Mouse (Mus musculus) heart, embryonic 11.5 days (tissue): ENCODE results near the gene Plekhd1. TPM values are rescaled to one million over a fixed set of nuclear protein-coding genes. Genes with fewer than 3 reads are reported as not detected.

Experiments
- ATAC-seq: fragments of 200-750 bp; cut with Nextera tagmentation; replicated peaks from 2 replicates; pipeline ENCODE4 v1.8.0; 2017; ENCODE audit warnings: moderate library complexity; ENCODE audit not compliant: insufficient number of reproducible peaks, low FRiP score, low TSS enrichment
- H3K27ac ChIP-seq: fragments of 300-500 bp; sonication (generic); 2 replicates; pipeline ENCODE4 v1.5.1; 2014; ENCODE audit warnings: mild to moderate bottlenecking, low read depth, low read length
- H3K27me3 ChIP-seq: fragments of 300-500 bp; sonication (generic); 2 replicates; pipeline ENCODE4 v1.6.1; 2014; ENCODE audit warnings: mild to moderate bottlenecking, low read length, mixed read lengths; ENCODE audit not compliant: control insufficient read depth, insufficient read depth
- H3K36me3 ChIP-seq: fragments of 300-500 bp; sonication (generic); 2 replicates; pipeline ENCODE4 v1.6.1; 2014; ENCODE audit warnings: mild to moderate bottlenecking, low read length, moderate library complexity, mixed read lengths; ENCODE audit not compliant: control insufficient read depth, insufficient read depth
- H3K4me1 ChIP-seq: fragments of 300-500 bp; sonication (generic); 2 replicates; pipeline ENCODE4 v1.6.1; 2014; ENCODE audit warnings: low read length; ENCODE audit not compliant: control insufficient read depth, insufficient read depth
- H3K4me2 ChIP-seq: fragments of 300-500 bp; sonication (generic); 2 replicates; pipeline ENCODE4 v1.6.1; 2014; ENCODE audit warnings: mild to moderate bottlenecking, moderate library complexity
- H3K4me3 ChIP-seq: fragments of 300-500 bp; sonication (generic); 2 replicates; pipeline ENCODE4 v1.5.1; 2014; ENCODE audit warnings: low read depth, low read length
- H3K9ac ChIP-seq: fragments of 300-500 bp; sonication (generic); 2 replicates; pipeline ENCODE4 v1.6.1; 2014; ENCODE audit warnings: mild to moderate bottlenecking, low read depth, low read length, moderate library complexity
- H3K9me3 ChIP-seq: fragments of 300-500 bp; sonication (generic); replicated peaks from 2 replicates; pipeline ENCODE4 v1.6.1; 2016; ENCODE audit warnings: low read length; ENCODE audit not compliant: control insufficient read depth
- WGBS: fragments of 180-500 bp; shearing (Covaris S2); extraction: QIAGEN DNeasy Blood & Tissue Kit; methylation state at CpG from one replicate; pipeline ENCODE4 v1.1.7; 2014; ENCODE audit not compliant: insufficient replicate concordance; 5-methylcytosine and 5-hydroxymethylcytosine counted together
- polyA plus RNA-seq: library from polyadenylated mRNA; unstranded; fragments of >200 nt; fragmentation: Nextera tagmentation; extraction: Ambion mirVana; gene quantifications from 2 replicates; pipeline ENCODE4 v1.2.1, GENCODE M21; 2014

Plekhd1 gene
- polyA plus RNA-seq, 1 experiment from 2014 or later: 0.67 TPM

DNA sequence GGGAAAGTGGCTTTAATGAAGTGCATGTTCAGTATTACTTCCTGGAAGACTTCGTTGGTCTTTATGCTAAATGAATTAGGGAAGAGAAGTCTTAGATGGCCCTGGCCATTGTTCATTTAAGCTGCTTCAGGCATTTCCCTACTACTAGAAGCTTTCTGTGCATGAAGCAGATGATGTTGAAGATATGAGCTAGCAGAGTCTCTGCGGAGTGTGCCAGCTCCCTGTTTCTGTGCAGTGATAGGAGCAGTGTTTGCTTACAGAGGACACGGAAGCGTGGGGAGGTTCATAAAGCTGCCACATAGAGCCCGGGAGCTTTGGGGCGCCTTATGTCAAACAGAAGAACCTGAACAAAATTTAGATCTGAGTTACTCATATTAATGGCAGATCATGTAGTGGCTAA lies 33.7 kb upstream of the Plekhd1 start:
- Histone ChIP-seq H3K27ac (no peak overlapping the region), H3K4me3 (no peak overlapping the region), H3K4me1 (peaks cover 6% of the 10 kb centered on the region; the same call in 1 of the 2 replicates), H3K36me3 (no peaks in the 10 kb centered on the region), H3K4me2 (no peak overlapping the region), H3K9me3 (no peaks in the 10 kb centered on the region), H3K9ac (no peak overlapping the region), H3K27me3 (no peaks in the 10 kb centered on the region)
- ATAC-seq: no peak
- WGBS: 82% methylated on average over 6 of the region's 6 CpGs

DNA sequence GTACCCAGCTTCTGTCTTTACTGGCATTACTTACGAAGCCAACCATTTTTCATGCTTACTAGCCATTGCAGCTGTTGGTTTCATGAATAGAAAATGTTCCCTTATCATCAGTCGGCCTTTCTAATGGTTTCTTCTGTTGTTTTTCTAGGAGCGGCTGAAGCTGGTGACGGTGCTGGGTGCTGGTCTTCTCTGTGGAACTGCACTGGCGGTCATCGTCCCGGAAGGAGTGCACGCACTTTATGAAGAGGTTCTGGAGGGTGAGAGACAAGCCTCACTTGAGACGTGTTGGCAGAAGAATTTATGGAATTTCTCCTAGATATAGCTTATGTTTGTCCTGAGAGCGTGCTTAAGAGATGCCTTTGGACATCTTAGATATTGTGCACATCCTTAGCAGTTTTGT lies 30.1 kb upstream of the Plekhd1 start:
- no peak overlapping the region for H3K4me3 ChIP-seq
- ATAC-seq: no peak
- no peaks in the 10 kb centered on the region for H3K9me3 ChIP-seq
- no peak overlapping the region for H3K27ac ChIP-seq
- WGBS: 64% methylated on average over 10 of the region's 10 CpGs
- no peak overlapping the region for H3K9ac ChIP-seq
- H3K27me3 ChIP-seq: no peaks in the 10 kb centered on the region
- peaks cover 6% of the 10 kb centered on the region; the same call in 1 of the 2 replicates for H3K4me1 ChIP-seq
- no peak overlapping the region for H3K4me2 ChIP-seq
- no peaks in the 10 kb centered on the region for H3K36me3 ChIP-seq

DNA sequence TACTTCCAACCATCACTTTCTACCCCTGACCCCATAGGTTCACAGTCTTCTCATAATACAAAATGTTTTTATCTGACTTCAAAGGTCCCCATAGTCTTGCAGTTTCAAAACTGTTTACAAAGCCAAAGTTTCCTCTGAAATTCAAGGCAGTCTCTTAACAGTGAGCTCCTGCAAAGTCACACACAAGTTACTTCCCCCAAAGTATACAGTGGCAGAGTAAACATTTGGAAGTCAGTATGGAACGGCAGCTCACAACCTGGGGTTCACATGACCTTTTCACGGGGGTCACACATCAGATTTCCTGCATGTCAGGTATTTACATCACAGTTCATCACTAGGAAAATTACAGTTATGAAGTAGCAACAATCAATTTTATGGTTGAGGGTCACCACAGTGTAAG lies 28.5 kb upstream of the Plekhd1 start:
- Histone ChIP-seq H3K36me3 (no peaks in the 10 kb centered on the region), H3K4me2 (no peak overlapping the region), H3K9ac (no peak overlapping the region), H3K9me3 (no peaks in the 10 kb centered on the region), H3K4me1 (peaks cover 6% of the 10 kb centered on the region; the same call in 1 of the 2 replicates), H3K4me3 (no peak overlapping the region), H3K27ac (no peak overlapping the region), H3K27me3 (no peaks in the 10 kb centered on the region)
- WGBS: 77% methylated on average over 2 of the region's 2 CpGs
- ATAC-seq: no peak

DNA sequence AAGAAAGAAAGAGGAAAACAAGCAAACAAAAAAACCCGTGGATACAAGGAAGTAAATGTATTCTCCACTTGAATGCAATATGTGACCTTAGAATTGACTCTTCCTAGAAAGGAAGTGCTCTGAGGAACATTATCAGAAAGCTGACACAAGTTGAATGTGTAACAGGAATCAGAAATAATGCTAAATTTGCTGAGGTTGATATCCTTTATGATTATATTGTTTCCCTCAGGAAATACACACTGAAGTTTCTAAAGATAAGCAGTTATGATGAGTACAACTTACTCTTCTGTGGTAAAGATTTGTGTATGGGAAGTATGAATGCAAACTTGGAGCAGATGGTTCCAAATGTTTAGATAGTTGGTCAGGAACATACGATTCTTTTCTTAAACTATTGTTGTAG lies 24.0 kb upstream of the Plekhd1 start:
- 69% methylated on average over 2 of the region's 2 CpGs for WGBS
- Histone ChIP-seq H3K27me3 (no peaks in the 10 kb centered on the region), H3K4me1 (no peaks in the 10 kb centered on the region), H3K27ac (no peak overlapping the region), H3K4me3 (no peak overlapping the region), H3K9me3 (no peaks in the 10 kb centered on the region), H3K4me2 (no peak overlapping the region), H3K36me3 (no peaks in the 10 kb centered on the region), H3K9ac (no peak overlapping the region)
- no peak for ATAC-seq

DNA sequence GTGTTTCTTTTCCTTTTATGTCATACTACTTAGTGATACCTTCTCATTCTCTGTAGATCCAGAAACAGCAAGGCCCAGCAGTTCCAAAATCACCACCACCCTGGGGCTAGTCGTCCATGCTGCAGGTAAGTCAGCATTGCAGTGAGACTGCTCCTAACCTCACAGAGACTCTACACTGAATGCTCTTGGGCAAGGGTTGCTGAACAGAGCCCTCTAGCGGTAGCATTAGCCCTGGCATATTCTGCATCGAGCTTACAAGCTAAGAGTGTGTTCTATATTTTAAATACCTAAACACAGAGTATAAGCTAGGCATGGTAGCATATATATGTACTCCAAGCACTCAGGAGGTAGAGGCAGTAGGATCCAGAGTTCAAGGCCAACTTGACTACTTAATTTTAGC lies 19.2 kb upstream of the Plekhd1 start:
- Histone ChIP-seq H3K36me3 (peaks cover 4% of the 10 kb centered on the region; the same call in 1 of the 2 replicates), H3K9ac (no peak overlapping the region), H3K9me3 (no peaks in the 10 kb centered on the region), H3K27ac (no peak overlapping the region), H3K4me1 (no peaks in the 10 kb centered on the region), H3K27me3 (no peaks in the 10 kb centered on the region), H3K4me3 (no peak overlapping the region), H3K4me2 (no peak overlapping the region)
- 24% methylated on average over 3 of the region's 3 CpGs for WGBS
- no peak for ATAC-seq

DNA sequence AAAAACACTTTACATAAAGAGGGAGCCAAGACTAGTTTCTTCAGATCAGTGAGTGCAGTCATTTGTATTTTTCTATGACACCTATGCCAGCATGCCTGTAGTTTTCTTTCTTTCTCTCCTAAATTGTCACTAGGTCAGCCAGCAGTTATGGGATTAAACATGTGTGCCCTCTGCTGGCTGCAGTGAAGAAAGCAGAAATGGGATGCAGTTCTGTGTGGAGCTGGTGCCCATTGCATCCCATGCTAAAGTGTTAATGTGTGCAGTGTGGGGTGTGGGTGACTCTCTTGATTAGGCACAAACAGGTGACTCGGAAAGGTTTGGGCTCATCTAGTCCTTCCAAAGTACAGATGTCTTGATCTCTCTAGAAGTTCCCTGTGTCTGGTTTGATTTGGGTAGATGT lies 11.1 kb upstream of the Plekhd1 start:
- Histone ChIP-seq H3K27ac (no peak overlapping the region), H3K9me3 (no peaks in the 10 kb centered on the region), H3K36me3 (no peaks in the 10 kb centered on the region), H3K27me3 (no peaks in the 10 kb centered on the region), H3K4me3 (no peak overlapping the region), H3K4me2 (no peak overlapping the region), H3K9ac (no peak overlapping the region), H3K4me1 (no peaks in the 10 kb centered on the region)
- ATAC-seq: no peak
- WGBS: 64% methylated on average over 1 of the region's 1 CpGs

DNA sequence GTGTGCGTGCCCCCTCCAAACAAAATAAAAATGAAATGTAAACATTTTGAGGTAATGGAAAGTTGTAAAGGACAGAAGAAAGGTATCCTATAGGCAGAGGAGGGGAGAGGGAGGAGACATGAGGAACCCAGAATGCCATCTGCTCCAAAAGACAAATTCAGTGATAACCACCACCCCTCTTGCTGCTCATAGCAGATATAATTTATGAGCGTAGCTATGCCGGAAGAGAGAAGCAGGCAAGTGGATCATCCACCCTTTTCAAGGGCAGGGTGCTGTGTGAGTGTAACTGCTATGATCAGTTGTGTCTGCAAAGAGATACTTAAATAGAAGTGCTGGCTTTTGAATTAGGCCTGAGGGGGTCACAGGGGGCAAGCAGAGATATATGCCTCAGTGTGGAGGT lies 8.8 kb upstream of the Plekhd1 start:
- Histone ChIP-seq H3K4me2 (no peak overlapping the region), H3K27me3 (no peaks in the 10 kb centered on the region), H3K9ac (no peak overlapping the region), H3K9me3 (no peaks in the 10 kb centered on the region), H3K4me1 (no peaks in the 10 kb centered on the region), H3K36me3 (no peaks in the 10 kb centered on the region), H3K4me3 (no peak overlapping the region), H3K27ac (no peak overlapping the region)
- 83% methylated on average over 3 of the region's 3 CpGs for WGBS
- no peak for ATAC-seq

DNA sequence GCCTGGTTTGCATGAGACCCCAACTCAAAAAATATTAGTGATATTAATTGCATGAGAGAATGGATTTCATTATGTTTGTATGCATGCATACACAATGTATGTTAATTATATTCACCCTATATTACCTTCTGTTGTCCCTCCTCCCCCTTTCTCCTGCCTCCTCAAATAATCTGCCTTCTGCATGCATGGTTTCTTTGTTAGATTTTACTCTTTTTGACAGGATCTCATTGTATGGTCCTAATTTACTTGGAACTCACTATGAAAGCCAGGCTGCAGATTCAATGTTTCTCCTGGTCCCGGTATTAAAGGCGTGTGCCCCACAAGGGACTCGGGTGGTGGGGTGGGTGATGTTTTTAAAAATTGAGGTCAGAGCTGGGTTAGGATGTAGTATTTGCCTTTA lies 8.1 kb upstream of the Plekhd1 start:
- ATAC-seq: no peak
- 94% methylated on average over 3 of the region's 3 CpGs for WGBS

DNA sequence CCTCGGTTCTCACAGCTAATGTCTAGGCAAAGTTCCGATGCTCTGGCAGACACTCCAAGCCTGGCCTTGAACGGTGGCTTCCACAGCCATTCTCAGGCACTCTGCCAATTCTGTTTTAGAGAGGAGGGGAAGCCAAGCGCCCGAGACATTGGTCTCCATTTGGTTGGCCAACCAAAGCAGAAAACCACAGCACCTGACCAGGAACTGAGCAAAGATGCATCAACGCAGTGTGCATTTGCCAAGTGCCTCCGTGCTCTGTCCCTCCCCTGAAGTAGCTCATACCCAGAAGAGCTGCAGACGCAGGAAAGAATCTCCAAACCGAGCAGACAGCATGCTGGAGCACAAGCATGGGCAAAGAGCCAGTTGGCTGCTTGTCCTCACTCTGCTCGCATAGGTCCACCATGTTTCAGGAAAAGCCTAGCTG lies 4.6 kb upstream of the Plekhd1 start:
- Histone ChIP-seq H3K27ac (no peak overlapping the region), H3K4me2 (no peak overlapping the region)

More for the DNA sequence above, 8.1 kb upstream of the Plekhd1 start:
- no peak overlapping the region for H3K4me3 ChIP-seq
- H3K4me1 ChIP-seq: no peaks in the 10 kb centered on the region
- H3K9me3 ChIP-seq: no peaks in the 10 kb centered on the region
- H3K9ac ChIP-seq: no peak overlapping the region
- H3K27ac ChIP-seq: no peak overlapping the region
- no peaks in the 10 kb centered on the region for H3K27me3 ChIP-seq
- H3K36me3 ChIP-seq: no peaks in the 10 kb centered on the region
- H3K4me2 ChIP-seq: no peak overlapping the region

More for the DNA sequence above, 4.6 kb upstream of the Plekhd1 start:
- H3K36me3 ChIP-seq: no peaks in the 10 kb centered on the region
- H3K4me3 ChIP-seq: no peak overlapping the region
- peaks cover 22% of the 10 kb centered on the region for H3K27me3 ChIP-seq
- H3K9ac ChIP-seq: no peak overlapping the region
- no peak for ATAC-seq
- WGBS: 72% methylated on average over 10 of the region's 10 CpGs
- H3K9me3 ChIP-seq: no peaks in the 10 kb centered on the region
- peaks cover 10% of the 10 kb centered on the region for H3K4me1 ChIP-seq
